Mouse (Mus musculus) splenic B cell, adult 2 months (primary cell): ENCODE measurements around the gene Rab7.

Source experiments
- DNase-seq: peaks from one replicate; pipeline ENCODE4 v3.0.0-alpha.2; 2011; ENCODE audit warnings: low read depth, low spot score
- H3K27me3 ChIP-seq: 2 replicates; pipeline ENCODE4 v1.6.1; 2012; ENCODE audit warnings: mild to moderate bottlenecking, low read length, moderate library complexity, mixed read lengths; ENCODE audit not compliant: control insufficient read depth, poor library complexity, insufficient read depth, severe bottlenecking
- H3K36me3 ChIP-seq: 2 replicates; pipeline ENCODE4 v1.6.1; 2012; ENCODE audit warnings: mild to moderate bottlenecking, low read length, moderate library complexity, mixed read lengths; ENCODE audit not compliant: control insufficient read depth, poor library complexity, insufficient read depth, severe bottlenecking

Rab7 gene

DNA sequence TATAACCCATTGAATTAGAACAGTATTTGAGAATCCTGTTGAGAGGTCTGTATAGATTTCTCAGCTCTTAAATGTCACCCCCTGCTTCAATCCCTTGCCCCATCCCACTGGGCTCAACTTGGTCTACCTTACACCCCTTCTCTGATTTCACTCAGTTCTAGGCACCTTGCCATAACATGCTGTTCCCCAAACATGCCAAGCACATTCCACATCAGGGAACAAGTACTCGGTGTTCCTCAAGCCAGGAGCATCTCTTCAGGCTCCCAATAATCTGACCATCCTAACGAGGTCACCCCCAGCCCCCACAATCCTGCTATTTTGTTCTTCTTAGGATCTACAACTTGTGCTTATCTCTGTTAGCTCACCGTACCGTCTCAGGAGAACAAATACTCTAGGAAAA is 17.3 kb upstream of the Rab7 start:
- DNase-seq = no peak
- no peaks in the 10 kb centered on the region for H3K27me3 ChIP-seq
- H3K36me3 ChIP-seq = no peaks in the 10 kb centered on the region

DNA sequence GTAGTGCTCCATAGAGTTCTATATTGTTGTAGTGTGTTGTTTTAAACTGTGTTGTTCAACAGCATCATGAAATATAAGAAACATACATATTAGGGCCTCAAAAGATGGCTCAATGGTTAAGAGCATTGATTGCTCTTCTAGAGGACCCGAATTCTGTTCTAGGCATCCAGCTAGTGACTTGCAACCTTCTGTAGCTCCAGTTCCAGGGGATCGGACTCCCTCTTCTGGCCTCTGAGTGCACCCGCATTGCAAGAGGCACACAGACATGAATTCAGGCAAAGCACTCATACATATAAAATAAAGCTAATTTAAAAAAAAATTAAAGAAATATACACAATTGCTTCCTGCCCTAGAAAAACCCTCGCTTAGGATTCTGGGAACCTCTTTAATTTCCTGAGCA is 16.3 kb upstream of the Rab7 start:
- Histone ChIP-seq H3K27me3 (no peaks in the 10 kb centered on the region), H3K36me3 (no peaks in the 10 kb centered on the region)
- DNase-seq = no peak

DNA sequence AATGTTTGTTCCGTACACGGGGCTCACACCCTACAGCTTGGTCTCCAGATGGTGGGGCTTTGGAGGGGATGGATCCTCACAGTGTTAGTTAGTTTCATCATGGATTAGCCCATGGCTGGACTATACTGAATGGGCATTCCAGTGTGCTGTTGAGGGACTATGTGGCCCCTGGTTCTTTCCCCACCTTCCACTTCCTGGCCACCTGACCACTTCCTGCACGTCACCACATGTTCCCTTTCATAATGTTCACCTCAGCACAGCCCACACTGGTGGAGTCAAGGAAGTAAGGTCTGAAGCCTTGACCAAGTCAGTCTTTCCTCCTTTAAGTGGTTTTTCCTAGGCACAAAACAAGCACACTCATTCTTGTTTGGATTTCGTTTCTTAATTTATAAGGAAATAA is 15.5 kb upstream of the Rab7 start:
- Histone ChIP-seq H3K27me3 (no peaks in the 10 kb centered on the region), H3K36me3 (no peaks in the 10 kb centered on the region)
- peak; percentile 53 for DNase-seq

GRCm38 (mm10) chr6:88059903-88060302 is 14.8 kb upstream of the Rab7 start:
- DNase-seq = no peak
- Histone ChIP-seq H3K36me3 (no peaks in the 10 kb centered on the region), H3K27me3 (no peaks in the 10 kb centered on the region)

GRCm38 (mm10) chr6:88056866-88057265 is 11.8 kb upstream of the Rab7 start:
- Histone ChIP-seq H3K36me3 (no peaks in the 10 kb centered on the region), H3K27me3 (no peaks in the 10 kb centered on the region)
- DNase-seq = no peak

DNA sequence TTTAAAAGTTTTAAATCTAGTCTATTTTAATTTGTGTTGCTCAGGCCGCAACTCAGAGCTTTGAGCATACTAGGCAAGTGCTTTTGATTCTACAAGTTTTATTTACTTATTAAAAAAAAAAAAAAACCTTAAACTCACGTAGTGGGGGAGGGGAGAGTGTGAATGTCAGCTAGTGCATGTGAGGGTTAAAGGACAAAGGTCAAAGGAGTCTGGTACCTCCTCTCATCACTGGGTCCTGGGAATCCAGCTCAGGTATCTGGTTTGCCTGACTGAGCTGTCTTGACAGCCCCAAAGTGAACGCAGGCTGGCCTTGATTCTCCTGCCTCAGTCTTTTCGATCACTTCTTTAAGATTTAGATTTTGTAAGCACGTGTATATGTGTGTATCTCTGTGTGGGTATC is 10.6 kb upstream of the Rab7 start:
- no peaks in the 10 kb centered on the region for H3K27me3 ChIP-seq
- DNase-seq = no peak

DNA sequence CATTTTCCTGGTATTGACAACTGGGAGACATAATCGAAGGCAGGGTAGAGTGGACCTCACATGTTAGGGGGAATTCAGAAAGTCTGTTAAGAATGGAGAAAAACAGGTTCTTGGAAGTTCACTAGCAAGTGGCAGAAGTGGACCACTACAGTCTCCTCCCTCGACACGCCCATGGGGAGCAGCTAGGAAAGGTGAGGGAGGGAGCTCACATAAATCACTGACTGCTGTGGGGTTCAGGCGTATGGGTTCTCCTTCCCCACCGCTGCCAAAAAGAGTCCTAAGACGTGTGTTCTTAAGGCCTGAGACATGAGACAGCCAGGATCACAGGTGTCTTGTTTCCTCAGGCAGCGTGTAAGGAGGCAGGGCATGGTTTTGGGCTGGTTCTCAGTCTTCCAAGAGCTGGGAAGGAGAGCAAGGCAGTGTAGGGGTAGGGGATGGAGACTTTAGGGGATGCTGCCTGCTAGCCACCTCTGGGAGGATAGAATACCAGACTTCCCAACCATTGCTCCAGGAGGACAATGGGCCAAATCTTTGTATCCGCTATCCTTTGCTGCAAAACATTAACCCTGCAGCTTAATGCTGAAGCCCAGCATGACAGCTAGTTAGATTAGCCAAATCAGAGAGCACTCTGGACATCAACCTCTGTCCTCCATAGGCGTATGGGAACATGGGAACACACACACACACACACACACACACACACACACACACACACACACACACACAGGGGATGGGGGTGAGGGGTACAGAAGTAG is 9.2 kb upstream of the Rab7 start:
- no peak for DNase-seq
- no peaks in the 10 kb centered on the region for H3K36me3 ChIP-seq
- no peaks in the 10 kb centered on the region for H3K27me3 ChIP-seq

More for the DNA sequence above, 10.6 kb upstream of the Rab7 start:
- H3K36me3 ChIP-seq = no peaks in the 10 kb centered on the region

- Histone ChIP-seq H3K36me3 (no peaks in the 10 kb centered on the region), H3K27me3 (no peaks in the 10 kb centered on the region)
- no peak for DNase-seq
Observed at GRCm38 (mm10) chr6:88053228-88054080, 8.4 kb upstream of the Rab7 start.

DNA sequence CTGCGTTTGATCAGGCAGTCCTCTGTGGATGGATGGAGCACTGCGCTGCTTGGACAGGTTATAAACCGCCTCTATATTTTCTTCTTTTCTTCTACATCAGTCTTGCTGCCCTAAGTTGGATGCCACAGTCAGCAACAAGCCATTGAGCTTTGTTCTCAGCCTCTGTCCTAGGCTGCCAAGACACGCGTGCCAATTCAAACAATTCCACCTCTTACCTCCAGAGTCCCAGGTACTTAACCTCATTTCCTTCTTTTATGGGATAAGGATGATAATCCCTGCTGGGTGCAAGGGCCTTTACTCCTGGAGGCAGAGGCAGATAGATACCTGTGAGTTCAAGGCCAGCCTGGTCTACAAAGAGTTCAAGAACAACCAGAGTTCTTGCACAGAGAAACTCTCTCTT is 6.1 kb upstream of the Rab7 start:
- Histone ChIP-seq H3K27me3 (no peaks in the 10 kb centered on the region), H3K36me3 (no peaks in the 10 kb centered on the region)
- no peak for DNase-seq

DNA sequence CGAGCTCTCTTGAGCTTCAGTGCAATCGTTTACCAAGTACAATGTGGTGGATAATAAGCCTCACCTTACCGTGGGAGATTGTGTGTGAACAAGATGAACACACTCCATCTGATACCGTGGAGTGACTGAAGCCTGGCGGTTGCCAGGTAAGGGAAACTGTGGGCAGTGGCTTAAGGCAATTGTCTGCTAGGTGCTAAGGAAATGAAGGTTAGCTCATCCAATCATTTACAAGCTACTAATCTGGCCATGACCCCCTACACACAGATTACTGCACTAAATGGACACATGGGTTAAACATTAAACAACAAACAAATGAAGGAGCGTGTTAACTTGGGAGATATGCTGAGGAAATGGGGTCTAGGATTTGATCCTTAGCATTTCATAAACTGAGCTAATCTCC is 3.9 kb upstream of the Rab7 start:
- no peak for DNase-seq
- Histone ChIP-seq H3K36me3 (no peaks in the 10 kb centered on the region), H3K27me3 (no peaks in the 10 kb centered on the region)

DNA sequence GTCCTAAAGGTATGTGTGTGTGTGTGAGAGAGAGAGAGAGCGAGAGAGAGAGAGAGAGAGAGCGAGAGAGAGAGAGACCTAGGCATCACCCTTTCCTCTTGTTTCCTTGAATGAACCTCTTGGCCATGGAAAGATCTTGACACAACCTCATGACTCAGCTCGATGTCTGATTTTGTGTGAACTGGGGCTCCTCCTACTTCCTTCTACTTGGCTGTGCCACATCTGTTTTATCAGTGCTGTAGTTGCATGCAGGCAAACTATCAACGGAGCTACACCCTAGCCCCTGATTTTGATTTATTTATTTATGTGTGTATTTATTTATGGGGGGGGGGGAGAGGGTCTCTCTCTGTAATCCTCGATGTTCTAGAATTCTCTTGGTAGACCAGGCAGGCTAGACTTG is 2.8 kb upstream of the Rab7 start:
- no peaks in the 10 kb centered on the region for H3K27me3 ChIP-seq
- H3K36me3 ChIP-seq = peaks cover 1% of the 10 kb centered on the region; the same call in 1 of the 2 replicates
- no peak for DNase-seq

DNA sequence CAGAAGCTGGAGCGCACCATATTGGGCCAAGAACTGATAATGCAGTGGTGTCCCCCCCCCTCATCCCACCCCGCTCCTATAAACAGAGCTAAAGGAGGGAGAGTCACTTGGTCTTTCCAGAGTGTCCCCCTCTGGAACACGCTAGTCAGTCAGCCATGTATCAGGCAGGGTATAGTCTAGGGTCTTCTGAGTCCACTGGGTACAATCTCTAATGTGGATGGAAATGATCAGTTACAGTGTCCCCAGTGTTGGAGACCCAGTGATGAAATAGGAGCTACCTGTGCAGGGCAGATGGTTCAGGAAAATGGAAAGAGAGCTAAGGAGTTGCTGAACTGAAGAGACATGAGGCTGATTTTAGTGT is 316 bp upstream of the Rab7 start:
- H3K27me3 ChIP-seq = no peaks in the 10 kb centered on the region
- no peak for DNase-seq
- H3K36me3 ChIP-seq = peaks cover 1% of the 10 kb centered on the region; the same call in 1 of the 2 replicates

DNA sequence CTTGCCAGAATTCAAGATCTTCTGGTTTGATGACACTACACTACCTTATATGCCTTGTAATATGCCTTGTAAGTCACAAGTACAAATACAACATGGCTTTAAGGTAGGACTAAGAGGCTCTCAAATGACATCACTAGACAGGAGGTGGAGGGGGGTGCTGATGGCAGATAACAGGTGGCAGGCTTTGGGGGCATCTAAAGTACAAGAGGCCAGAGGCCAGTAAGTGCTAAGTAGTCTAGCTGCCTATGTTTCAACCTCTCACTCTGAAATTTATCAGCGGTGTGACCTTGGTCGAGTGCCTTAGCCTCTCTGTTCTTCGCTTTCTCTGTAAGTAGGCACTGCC is 865 bp downstream of the Rab7 start:
- peak; percentile 46 for DNase-seq
- H3K36me3 ChIP-seq = peaks cover 3% of the 10 kb centered on the region; the same call in 1 of the 2 replicates
- H3K27me3 ChIP-seq = no peaks in the 10 kb centered on the region

DNA sequence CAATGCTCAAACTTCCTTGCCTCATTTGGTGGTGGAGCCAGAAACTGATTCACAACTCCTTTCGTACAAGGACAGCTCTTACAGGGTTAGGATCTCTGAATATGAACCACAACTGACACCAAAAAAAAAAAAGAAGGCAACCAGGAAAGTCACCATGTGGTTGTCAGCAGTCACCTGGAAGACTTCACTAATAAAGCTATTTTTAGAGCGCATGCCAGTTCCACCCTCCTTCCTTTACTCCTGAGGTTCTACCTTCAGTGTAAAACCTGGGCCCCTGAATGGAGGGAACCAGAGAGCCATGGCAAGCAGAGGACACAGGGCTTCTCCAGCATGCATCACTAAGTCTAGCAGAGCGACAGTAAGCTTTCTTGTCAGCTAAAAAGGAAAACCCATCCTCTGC is 2.7 kb downstream of the Rab7 start:
- H3K36me3 ChIP-seq = peaks cover 5% of the 10 kb centered on the region; the same call in 1 of the 2 replicates
- no peaks in the 10 kb centered on the region for H3K27me3 ChIP-seq
- DNase-seq = no peak

GRCm38 (mm10) chr6:88041221-88041620 is 3.8 kb downstream of the Rab7 start:
- H3K27me3 ChIP-seq = no peaks in the 10 kb centered on the region
- DNase-seq = no peak
- peaks cover 5% of the 10 kb centered on the region; the same call in 1 of the 2 replicates for H3K36me3 ChIP-seq
